Mouse (Mus musculus) ovary, adult 10 weeks (tissue): Measurements from ENCODE around the gene Ostc. TPM values are rescaled to one million over a fixed set of nuclear protein-coding genes. Genes with fewer than 3 reads are reported as not detected.

Experiments used
- polyA plus RNA-seq: library from polyadenylated mRNA; stranded (reverse); fragments of 350-450 nt; fragmentation: Illumina TruSeq; extraction: RNeasy Lipid Tissue Mini Kit (QIAGEN cat#74804); gene quantifications from one replicate; pipeline ENCODE4 v1.2.3, GENCODE M21; 2014

The Ostc gene
- polyA plus RNA-seq = 326 TPM

GRCm38 (mm10) chr3:130708967-130709924 is at the start of gene Ostc:
Ostc (minus strand) TSS chr3:130709444.

GRCm38 (mm10) chr3:130730189-130730653 is 21.0 kb upstream of the Ostc start, which contains the start of gene Rpl34:
Rpl34 (minus strand) TSS chr3:130730398.

Other genes with a start within 250 kb of the Ostc start
- not detected for gene Etnppl, start 92.0 kb downstream of the Ostc start, polyA plus RNA-seq
- gene Rpl34, start 21.0 kb upstream of the Ostc start, polyA plus RNA-seq = 89.2 TPM